Mouse (Mus musculus) brain, adult 2 months (tissue): ENCODE data around the gene Dnajc21.

Source experiments
- DNase-seq: peaks from one replicate; pipeline ENCODE4 v3.0.0; 2011; ENCODE audit warnings: low read depth, low spot score

Dnajc21 gene

GRCm38 (mm10) chr15:10436893-10437292 is 33.4 kb downstream of the Dnajc21 start:
- peak; percentile 46 for DNase-seq

GRCm38 (mm10) chr15:10426545-10427266 is 43.6 kb downstream of the Dnajc21 start:
- DNase-seq = peak; percentile 61

GRCm38 (mm10) chr15:10426124-10426523 is 44.2 kb downstream of the Dnajc21 start:
- no peak for DNase-seq

- no peak for DNase-seq
Observed at GRCm38 (mm10) chr15:10421785-10422144, 48.6 kb downstream of the Dnajc21 start.

GRCm38 (mm10) chr15:10421138-10421784 is 49.1 kb downstream of the Dnajc21 start:
- peak; percentile 30 for DNase-seq

GRCm38 (mm10) chr15:10413656-10414055 is 56.7 kb downstream of the Dnajc21 start:
- DNase-seq = peak; percentile 75

- peak; percentile 82 for DNase-seq
Observed at GRCm38 (mm10) chr15:10410881-10411280, 59.4 kb downstream of the Dnajc21 start.

- no peak for DNase-seq
Observed at GRCm38 (mm10) chr15:10409842-10410241, 60.5 kb downstream of the Dnajc21 start.

- DNase-seq = peak; percentile 64
Observed at GRCm38 (mm10) chr15:10400415-10400814, 69.9 kb downstream of the Dnajc21 start.

- no peak for DNase-seq
Observed at GRCm38 (mm10) chr15:10399795-10400194, 70.5 kb downstream of the Dnajc21 start.
